Mouse (Mus musculus) forebrain, postnatal 0 days (tissue): ENCODE measurements at regions not wholly inside any gene's neighbourhood (a gene's known extent, or its start where the extent isn't known, plus 50 kb on each side); places are given as distances from the start of the nearest gene placed in this dataset.

ENCODE experiments used
- ATAC-seq: fragments of 200-750 bp; cut with Nextera tagmentation; 2 replicates; pipeline ENCODE4 v1.8.0; 2017; ENCODE audit warnings: mild to moderate bottlenecking, moderate library complexity
- DNase-seq: peaks from one replicate; pipeline ENCODE4 v3.0.0-alpha.2; 2015
- H3K27ac ChIP-seq: fragments of 300-500 bp; sonication (generic); 2 replicates; pipeline ENCODE4 v1.5.1; 2014; ENCODE audit warnings: low read depth, mild to moderate bottlenecking, antibody characterized with exemption, low read length, moderate library complexity, mixed read lengths
- H3K27me3 ChIP-seq: fragments of 300-500 bp; sonication (generic); 2 replicates; pipeline ENCODE4 v1.6.1; 2014; ENCODE audit warnings: mild to moderate bottlenecking, low read length, mixed read lengths; ENCODE audit not compliant: insufficient read depth
- H3K36me3 ChIP-seq: fragments of 300-500 bp; sonication (generic); 2 replicates; pipeline ENCODE4 v1.6.1; 2014; ENCODE audit warnings: mild to moderate bottlenecking, moderate library complexity; ENCODE audit not compliant: insufficient read depth
- H3K4me1 ChIP-seq: fragments of 300-500 bp; sonication (generic); 2 replicates; pipeline ENCODE4 v1.6.1; 2014; ENCODE audit warnings: antibody characterized with exemption; ENCODE audit not compliant: insufficient read depth
- H3K4me2 ChIP-seq: fragments of 300-500 bp; sonication (generic); 2 replicates; pipeline ENCODE4 v1.6.1; 2014; ENCODE audit warnings: low read depth, mild to moderate bottlenecking, moderate library complexity
- H3K4me3 ChIP-seq: fragments of 300-500 bp; sonication (generic); 2 replicates; pipeline ENCODE4 v1.5.1; 2014; ENCODE audit warnings: low read depth, low read length, mixed read lengths
- H3K9ac ChIP-seq: fragments of 300-500 bp; sonication (generic); 2 replicates; pipeline ENCODE4 v1.6.1; 2014; ENCODE audit warnings: mild to moderate bottlenecking
- H3K9me3 ChIP-seq: fragments of 300-500 bp; sonication (generic); 2 replicates; pipeline ENCODE4 v1.6.1; 2016; ENCODE audit warnings: low read length
- CTCF ChIP-seq: sonication (generic); IDR thresholded peaks from 2 replicates; pipeline ENCODE4 v1.5.1; 2016; ENCODE audit warnings: antibody characterized with exemption, control low read depth, low read depth
- WGBS: fragments of 180-500 bp; shearing (Covaris S2); extraction: QIAGEN DNeasy Blood & Tissue Kit; methylation state at CpG from one replicate; pipeline ENCODE4 v1.1.7; 2014; 5-methylcytosine and 5-hydroxymethylcytosine counted together

GRCm38 (mm10) chr12:107834512-107834911 is 168.9 kb downstream of the Bcl11b start:
- H3K36me3 ChIP-seq: no peaks in the 10 kb centered on the region
- no peak for ATAC-seq

GRCm38 (mm10) chr12:107837741-107838140 is 165.7 kb downstream of the Bcl11b start:
- Histone ChIP-seq H3K9me3 (no peaks in the 10 kb centered on the region), H3K9ac (no peak overlapping the region), H3K27me3 (no peaks in the 10 kb centered on the region), H3K27ac (no peak overlapping the region), H3K4me3 (no peak overlapping the region), H3K4me1 (no peaks in the 10 kb centered on the region), H3K36me3 (no peaks in the 10 kb centered on the region), H3K4me2 (no peak overlapping the region)
- WGBS: 58% methylated on average over 12 of the region's 12 CpGs
- DNase-seq (no peak), ATAC-seq (no peak)
- TF ChIP-seq CTCF: no peak

More at GRCm38 (mm10) chr12:107834512-107834911, 168.9 kb downstream of the Bcl11b start:
- no peaks in the 10 kb centered on the region for H3K27me3 ChIP-seq
- H3K9ac ChIP-seq: no peak overlapping the region
- no peak for TF ChIP-seq CTCF
- H3K4me2 ChIP-seq: no peak overlapping the region
- no peak overlapping the region for H3K27ac ChIP-seq
- no peaks in the 10 kb centered on the region for H3K4me1 ChIP-seq
- no peaks in the 10 kb centered on the region for H3K9me3 ChIP-seq
- no peak for DNase-seq
- H3K4me3 ChIP-seq: no peak overlapping the region
- 83% methylated on average over 5 of the region's 5 CpGs for WGBS

GRCm38 (mm10) chr12:107844631-107845030 is 158.8 kb downstream of the Bcl11b start:
- Histone ChIP-seq H3K4me3 (no peak overlapping the region), H3K27ac (no peak overlapping the region), H3K4me1 (no peaks in the 10 kb centered on the region), H3K4me2 (no peak overlapping the region), H3K36me3 (no peaks in the 10 kb centered on the region), H3K27me3 (no peaks in the 10 kb centered on the region), H3K9me3 (no peaks in the 10 kb centered on the region), H3K9ac (no peak overlapping the region)
- TF ChIP-seq CTCF: no peak
- no peak for ATAC-seq
- DNase-seq: no peak
- 88% methylated on average over 5 of the region's 5 CpGs for WGBS

- Histone ChIP-seq H3K9ac (no peak overlapping the region), H3K27ac (no peak overlapping the region), H3K4me1 (no peaks in the 10 kb centered on the region), H3K4me2 (no peak overlapping the region), H3K27me3 (no peaks in the 10 kb centered on the region), H3K9me3 (no peaks in the 10 kb centered on the region), H3K36me3 (no peaks in the 10 kb centered on the region), H3K4me3 (no peak overlapping the region)
- DNase-seq: no peak
- ATAC-seq: no peak
- 86% methylated on average over 7 of the region's 7 CpGs for WGBS
- TF ChIP-seq CTCF: no peak
Measured at GRCm38 (mm10) chr12:107850591-107850990, 152.8 kb downstream of the Bcl11b start.

GRCm38 (mm10) chr12:107852921-107853320 is 150.5 kb downstream of the Bcl11b start:
- TF ChIP-seq CTCF: no peak
- H3K9me3 ChIP-seq: no peaks in the 10 kb centered on the region
- no peak overlapping the region for H3K4me3 ChIP-seq
- H3K27me3 ChIP-seq: no peaks in the 10 kb centered on the region
- H3K4me2 ChIP-seq: no peak overlapping the region
- no peak overlapping the region for H3K27ac ChIP-seq
- no peaks in the 10 kb centered on the region for H3K36me3 ChIP-seq
- 73% methylated on average over 7 of the region's 7 CpGs for WGBS
- H3K9ac ChIP-seq: no peak overlapping the region
- DNase-seq (no peak), ATAC-seq (no peak)
- no peaks in the 10 kb centered on the region for H3K4me1 ChIP-seq

- no peak for ATAC-seq
- no peak overlapping the region for H3K9ac ChIP-seq
- H3K9me3 ChIP-seq: no peaks in the 10 kb centered on the region
- no peak for DNase-seq
- H3K4me3 ChIP-seq: no peak overlapping the region
- no peak overlapping the region for H3K27ac ChIP-seq
- no peaks in the 10 kb centered on the region for H3K27me3 ChIP-seq
- no peak for TF ChIP-seq CTCF
- H3K36me3 ChIP-seq: no peaks in the 10 kb centered on the region
- no peaks in the 10 kb centered on the region for H3K4me1 ChIP-seq
- no peak overlapping the region for H3K4me2 ChIP-seq
- WGBS: 86% methylated on average over 4 of the region's 4 CpGs
Measured at GRCm38 (mm10) chr12:107855547-107855946, 147.9 kb downstream of the Bcl11b start.

GRCm38 (mm10) chr12:107856421-107857043 is 146.9 kb downstream of the Bcl11b start:
- WGBS: 73% methylated on average over 6 of the region's 6 CpGs
- Histone ChIP-seq H3K4me1 (no peaks in the 10 kb centered on the region), H3K9ac (no peak overlapping the region), H3K27ac (no peak overlapping the region), H3K4me2 (no peak overlapping the region), H3K36me3 (no peaks in the 10 kb centered on the region), H3K4me3 (no peak overlapping the region), H3K27me3 (no peaks in the 10 kb centered on the region), H3K9me3 (no peaks in the 10 kb centered on the region)
- ATAC-seq (no peak), DNase-seq (no peak)
- no peak for TF ChIP-seq CTCF
